Mouse (Mus musculus): ENCODE measurements around the gene 4930442H23Rik.
"Not testable (repeated sequence)": the region's sequence is repeated elsewhere in the genome, so short reads cannot be mapped to it uniquely, and the experiment has no call there.

4930442H23Rik gene

DNA sequence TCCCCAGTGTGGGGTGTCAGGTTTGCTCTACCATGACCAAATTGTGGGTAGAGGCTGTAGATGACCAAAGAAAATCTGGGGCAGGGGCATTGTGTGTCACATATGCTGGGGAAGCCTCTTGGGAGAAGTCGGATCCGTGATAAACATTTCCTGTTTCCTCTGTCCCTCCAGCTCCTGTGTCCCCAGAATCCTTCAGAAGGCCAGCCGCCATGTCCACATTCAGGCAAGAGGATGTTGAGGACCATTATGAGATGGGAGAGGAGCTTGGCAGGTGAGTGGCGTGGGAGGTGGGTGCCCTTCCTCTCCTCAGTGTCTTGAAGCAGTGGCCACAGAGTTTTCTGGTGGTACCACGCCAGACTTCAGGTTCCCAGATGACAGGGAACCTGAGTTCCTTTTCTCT, at the start of gene 4930442H23Rik:
4930442H23Rik (minus strand) TSS at position 45 of the 400 bp plus-strand sequence.
- no peak for DNase-seq

DNA sequence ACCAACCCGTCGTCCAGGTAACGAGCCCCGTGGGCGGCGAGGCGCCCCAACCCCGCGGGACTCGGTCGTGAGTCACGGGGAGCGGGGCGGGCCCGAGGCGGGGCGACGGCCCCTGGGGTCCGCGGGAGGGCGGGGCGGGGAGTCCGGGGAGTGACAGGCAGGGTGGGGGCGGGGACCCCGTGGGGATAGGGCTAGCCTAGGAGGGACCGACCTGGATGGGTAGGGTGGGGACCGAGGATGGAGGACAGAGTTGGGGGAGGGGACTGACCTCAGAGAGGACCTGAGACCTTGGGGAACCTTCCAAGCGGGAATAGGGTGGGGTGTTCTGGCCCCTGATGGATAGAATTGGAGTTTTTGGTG, 49.6 kb upstream of the 4930442H23Rik start:
- DNase-seq: no peak

DNA sequence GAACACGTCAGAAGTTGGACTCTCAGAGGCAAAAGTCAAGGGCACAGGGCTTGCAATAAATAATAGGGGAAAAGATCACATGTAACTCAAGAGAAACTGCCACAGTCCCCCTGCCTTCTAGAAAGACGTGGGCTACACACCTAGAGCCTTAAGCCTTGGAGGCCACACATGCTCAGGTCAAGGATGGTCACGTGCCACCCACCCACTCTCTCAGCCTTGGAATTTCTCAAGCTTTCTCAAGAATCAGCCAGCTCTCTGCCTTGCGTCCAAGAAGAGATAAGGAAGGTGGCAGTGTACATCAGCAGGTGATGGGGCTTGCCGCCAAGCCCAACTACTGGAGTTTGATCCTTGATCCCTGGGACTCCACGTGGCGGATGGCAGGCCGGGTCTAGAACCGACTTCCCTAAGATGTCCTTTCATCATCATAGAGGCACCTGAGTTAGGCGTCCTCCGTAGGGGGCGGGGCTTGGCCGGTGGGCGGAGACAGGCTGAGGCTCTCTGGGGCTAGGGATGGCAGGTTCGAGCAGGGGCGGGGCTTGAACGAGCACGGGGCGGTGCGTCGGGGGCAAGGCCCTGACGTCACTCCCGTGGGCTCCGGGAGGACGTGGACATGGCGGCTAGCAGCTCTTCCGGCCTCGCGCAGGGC, 49.1 kb upstream of the 4930442H23Rik start, which contains the start of gene Zfr2:
Zfr2 (plus strand) TSS at position 576 of the 646 bp plus-strand sequence.
- peak; percentile 94 for DNase-seq

DNA sequence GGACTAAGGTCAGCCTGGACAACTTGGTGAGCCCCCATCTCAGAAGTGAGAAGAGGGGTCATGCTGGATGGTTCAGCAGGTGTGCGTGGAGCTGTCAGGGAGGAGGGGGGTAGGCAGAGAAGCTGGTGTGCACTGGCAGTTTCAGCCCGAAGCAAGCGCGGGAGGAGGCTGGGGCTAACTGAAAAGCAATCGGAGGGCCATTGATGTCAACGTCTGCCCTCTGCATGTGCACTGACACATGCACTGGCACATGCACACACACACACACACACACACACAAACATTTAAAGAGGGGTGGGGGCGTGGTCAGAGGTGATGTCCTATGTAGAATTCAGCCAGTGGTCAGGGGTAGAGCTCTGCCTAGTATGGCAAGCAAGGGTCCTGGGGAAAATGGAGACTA, 47.8 kb upstream of the 4930442H23Rik start:
- no peak for DNase-seq

DNA sequence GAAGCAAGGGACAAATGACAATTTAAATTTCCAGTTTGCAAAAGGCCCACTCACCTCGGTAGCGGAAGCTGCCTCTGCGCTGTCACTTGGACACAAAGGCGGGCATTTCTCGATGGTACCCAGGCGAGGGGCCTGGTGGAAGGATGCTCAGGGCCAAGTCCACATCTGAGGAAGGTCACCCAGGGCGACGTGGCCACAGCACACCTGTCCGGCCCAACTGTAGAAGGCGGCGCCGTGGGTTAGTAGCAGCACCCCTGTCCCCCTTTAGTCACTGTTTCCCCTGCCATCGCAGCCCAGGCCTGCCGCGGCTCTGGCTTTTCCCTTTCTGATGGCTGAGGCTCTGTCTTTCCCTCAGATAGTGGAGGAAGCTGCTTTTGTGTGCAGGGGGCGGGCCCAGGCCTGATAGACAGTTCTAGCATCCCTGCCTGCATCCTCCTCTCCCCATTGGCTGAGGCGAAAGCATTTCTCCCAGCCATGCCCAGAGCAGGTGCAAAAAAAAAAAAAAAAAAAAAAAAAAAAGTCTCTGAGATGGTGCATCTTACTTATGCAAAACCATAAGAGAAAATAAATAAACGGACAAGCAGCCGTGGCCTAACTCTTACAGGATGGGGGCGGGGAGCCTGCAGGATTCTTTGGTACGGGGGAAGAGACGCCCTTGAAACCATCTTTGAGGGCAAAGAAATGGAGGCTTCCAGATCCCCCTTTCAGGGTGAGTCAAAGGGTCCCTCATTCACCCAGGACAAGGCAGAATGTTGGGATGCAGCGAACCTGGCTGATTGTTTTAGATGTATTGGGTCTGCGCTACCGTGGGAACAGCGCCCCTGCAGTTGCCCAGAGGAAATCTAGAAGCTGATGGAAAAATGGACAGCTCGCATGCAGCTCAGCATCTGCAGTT, 47.0 kb upstream of the 4930442H23Rik start, which contains the start of gene Atcay:
Atcay (minus strand) TSS at position 396 of the 895 bp plus-strand sequence.
- DNase-seq: peak; percentile 90

DNA sequence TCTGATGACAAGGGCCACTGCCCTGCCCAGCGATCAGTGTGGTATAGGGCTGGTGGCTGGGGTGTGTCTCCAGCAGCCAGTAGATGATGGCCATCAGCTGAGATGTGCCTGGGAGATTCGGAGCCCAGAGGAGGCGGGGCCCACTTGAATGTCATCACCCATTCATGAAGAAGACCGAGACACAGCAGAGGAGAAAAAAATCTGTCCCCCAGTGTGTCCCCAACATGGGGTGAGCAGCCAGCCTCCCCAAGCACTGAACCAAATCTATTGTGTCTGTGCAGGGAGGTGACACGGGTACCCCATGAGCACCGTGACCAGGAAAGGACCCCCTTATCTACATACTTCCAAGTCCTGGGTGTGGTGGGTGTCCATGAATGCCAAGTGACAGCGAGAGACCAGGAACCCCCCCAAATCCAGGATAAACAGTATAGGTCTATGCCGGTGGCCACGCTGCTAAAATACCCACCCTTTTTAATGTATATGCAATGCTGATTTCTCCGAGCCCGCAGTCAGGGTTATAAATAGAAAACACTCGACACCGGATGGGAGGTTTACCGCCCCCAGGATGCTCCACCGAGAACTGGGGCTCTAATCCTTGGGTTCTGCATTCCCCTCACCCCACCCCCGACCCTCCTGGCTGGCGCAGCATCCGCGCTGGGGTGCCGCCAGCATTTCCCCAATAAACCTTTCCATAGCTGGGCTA, 46.2 kb upstream of the 4930442H23Rik start:
- DNase-seq: no peak

DNA sequence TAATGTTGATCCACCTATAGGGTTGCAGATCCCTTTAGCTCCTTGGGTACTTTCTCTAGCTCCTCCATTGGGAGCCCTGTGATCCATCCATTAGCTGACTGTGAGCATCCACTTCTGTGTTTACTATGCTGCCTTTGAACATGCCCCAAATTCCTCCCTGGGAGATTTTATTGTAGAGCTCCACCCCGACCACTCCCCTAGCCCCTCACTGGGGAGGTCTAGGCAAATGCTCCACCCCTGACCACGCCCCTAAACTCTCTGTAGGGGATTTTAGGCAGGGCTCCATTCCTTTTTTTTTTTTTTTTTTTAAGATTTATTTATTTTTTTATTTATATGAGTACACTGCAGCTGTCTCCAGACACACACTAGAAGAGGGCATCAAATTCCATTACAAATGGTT, 40.1 kb upstream of the 4930442H23Rik start:
- DNase-seq: not testable (repeated sequence)

DNA sequence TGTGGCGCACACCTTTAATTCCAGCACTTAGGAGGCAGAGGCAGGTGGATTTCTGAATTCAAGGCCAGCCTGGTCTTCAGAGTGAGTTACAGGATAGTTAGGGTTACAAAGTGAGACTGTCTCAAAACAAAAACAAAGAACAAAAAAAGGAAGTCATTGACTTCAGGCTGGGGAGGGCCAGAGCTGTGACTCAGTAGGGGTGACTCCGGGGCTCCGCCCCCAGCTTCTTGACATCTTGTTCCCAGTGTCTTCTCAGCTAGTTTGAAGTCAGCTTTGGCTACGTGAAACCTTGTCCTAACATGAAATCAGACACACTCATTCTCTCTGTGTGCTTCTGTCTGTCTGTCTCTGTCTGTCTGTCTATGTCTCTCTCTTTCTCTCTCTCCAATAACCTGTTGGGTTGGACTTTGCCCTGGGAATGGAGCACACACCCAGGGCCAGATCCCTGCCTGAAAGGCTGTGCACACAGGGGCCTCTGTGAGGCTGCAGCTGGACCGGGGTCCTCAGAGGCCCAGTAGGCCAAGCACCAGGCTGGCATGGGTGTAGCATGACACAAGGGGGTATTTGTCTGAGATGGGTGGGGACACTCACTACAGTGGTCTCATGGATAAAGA, 37.9 kb upstream of the 4930442H23Rik start:
- no peak for DNase-seq

DNA sequence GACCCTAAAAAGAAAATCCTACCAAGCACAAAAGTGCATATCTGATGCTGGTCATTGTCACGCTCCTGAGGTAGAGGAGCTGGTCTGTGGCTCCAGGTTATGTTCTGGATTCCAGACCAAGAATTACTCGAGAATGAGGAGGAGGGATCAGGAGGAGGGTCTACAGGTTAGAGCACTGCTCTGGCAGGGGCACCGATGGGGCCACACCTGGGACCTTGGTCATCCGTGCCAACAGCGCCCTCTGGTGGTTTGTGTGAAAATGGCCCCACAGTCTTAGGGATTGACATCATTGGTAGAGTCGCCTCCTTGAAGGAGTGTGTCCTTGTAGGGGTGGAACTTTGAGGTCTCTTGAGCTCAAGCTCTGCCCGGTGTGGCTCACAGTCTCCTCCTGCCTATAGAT, 34.3 kb upstream of the 4930442H23Rik start:
- DNase-seq: no peak

DNA sequence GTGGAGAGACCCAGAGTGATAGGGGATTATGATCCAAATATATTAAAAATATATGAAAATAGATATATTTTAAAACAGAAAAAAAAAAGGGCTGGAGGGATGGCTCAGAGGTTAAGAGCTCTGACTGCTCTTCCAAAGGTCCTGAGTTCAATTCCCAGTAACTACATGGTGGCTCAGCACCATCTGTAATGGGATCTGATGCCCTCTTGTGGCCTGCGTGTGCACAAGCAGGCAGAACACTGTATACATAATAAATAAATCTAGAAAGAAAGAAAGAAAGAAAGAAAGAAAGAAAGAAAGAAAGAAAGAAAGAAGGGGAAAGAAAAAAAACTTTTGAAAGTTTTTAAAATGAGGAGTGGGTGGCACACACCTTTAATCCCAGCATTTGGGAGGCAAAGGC, 33.6 kb upstream of the 4930442H23Rik start:
- not testable (repeated sequence) for DNase-seq

DNA sequence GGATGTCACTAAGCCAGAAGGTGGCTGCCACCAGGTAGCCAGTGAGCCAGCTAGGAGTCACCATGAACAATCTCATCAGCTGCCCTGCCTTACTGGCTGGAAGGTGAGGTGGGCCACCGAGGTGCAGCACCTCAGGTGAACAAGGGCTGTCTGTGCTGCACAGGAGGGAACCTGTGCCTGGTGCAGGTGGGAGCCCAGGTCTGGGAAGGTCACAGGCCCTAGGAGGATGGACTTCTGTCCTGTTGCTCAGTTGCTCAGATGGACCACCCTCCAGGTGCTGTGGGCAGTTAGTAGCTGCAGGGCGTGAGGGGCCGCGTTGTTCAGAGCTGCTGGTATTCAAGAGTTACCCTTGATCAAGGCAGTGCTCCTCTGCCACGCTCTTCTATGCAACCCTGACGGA, 33.2 kb upstream of the 4930442H23Rik start:
- DNase-seq: no peak

DNA sequence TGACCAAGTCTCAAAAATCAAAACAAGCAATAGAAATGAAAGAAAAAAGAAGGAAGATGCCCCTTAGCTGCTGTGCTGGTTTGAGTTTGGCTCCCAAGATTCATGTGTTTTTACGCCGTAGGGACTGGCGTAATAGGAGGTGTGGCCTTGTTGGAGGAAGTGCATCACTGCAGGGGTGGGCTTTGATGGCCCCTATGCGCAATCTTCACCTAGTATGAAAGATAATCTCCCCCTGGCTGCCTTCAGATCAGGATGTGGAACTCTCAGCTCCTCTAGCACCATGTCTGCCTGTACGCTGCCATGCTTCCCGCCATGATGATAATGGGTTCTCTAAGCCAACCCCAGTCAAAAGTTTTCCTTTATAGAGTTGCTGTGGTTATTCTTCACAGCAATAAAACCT, 32.6 kb upstream of the 4930442H23Rik start:
- no peak for DNase-seq

DNA sequence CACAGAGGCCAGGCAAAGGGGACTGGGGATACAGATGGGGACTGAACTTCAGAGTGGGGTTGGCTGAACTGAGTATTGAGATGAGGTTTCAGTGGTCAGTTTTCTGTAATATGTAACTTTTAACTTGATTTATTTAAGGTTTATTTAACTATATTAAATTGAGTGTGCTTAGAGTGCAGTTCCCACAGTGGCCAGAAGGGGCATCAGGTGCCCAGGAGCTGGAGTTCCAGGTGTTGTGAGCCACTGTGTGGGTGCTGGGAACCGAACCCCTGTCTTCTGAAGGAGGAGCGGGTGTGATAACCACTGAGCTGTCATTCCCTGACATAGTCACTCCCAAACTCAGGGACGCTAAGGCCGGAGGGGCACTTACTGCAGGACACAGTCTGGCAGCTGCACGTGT, 26.5 kb upstream of the 4930442H23Rik start:
- DNase-seq: no peak

DNA sequence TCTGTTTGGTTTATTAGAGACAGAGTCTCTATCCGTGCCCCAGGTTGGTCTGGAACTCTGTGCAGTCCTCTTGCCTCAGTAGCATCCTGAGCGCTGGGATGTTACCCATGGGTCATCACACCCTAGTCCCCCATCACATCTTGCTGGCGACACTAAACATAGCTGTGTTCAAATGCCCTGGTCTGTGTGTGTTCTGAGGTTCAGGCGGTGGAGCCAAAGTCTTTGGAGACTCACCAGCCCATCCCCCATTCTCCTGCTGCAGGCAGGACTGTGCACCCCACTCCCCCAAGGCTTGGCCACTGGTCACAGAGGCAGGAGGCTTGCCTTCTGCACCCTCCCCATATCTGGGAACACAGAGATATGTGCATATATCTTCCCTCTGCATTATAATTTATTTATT, 20.5 kb upstream of the 4930442H23Rik start:
- no peak for DNase-seq

DNA sequence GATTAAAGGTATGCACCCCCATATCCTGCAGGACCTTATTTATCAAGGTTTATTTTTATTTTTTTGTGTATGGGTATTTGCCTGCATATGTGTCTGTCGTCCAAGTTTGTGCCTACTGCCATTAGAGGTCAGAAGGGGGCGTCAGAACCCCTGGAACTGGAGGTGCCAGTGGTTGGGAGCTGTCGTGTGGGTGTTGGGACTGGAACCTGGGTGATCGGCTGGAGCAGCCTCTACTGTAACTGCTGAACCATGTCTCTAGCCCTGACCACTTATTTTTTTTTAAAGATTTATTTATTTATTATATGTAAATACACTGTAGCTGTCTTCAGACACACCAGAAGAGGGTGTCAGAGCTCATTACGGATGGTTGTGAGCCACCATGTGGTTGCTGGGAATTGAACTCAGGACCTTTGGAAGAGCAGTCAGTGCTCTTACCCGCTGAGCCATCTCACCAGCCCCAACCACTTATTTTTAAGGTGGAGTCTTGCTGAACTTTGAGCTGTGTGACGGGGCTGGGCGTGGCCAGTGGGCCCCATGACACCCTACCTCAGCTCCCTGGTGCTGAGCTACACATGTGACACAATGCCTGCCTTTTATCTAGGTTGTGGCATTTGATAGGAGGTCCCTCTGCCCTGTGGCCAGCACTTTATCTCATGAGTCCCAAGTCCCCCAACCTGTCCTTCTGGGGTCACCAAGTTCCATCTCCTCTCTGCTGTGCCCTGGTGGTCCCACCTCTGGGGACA, 19.5 kb upstream of the 4930442H23Rik start:
- no peak for DNase-seq

DNA sequence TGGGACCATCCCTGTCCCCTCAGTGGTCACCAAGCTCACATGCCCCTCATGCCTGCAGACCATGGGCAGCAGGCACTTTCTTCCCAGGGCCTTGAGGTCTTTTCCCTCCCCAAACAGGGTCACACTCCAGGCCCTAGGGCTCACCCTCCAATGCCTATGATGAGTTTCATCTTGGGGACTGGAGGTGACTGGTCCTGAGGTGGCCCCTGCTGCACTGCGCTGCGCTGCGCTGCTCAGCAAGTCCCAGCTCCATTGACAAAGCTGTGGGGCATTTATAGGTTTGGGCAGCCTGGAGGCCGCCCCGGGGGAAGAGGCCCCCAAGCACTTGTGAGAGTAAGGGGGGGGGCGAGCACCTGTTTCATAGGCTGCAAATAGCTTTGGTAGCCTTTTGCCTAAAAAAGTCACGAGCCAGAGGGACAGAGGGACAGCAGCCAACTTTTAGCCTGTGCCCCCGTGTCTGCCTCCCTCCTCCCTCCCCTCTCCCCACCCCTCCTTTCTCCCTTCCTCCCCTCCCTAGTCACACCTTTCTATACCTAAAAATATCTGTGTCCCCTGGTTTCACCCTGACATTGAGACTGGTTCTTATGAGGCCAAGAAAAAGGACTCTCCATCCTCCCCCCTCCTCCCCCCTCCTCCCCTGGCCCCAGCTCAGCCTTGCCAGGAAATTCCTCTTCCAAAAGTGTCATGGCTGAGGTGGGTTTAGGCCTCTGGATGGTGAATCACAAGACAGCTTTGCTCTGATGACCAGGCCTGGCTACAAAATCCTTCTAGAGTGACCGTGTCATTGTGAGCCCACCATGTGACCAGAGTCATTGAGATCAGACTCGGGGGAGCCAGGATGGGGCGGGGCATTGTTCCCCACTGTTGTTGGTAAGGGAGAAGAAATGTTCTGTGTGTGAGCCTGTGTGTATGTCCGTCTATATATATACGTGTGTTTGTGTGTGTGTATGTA, 18.4 kb upstream of the 4930442H23Rik start, which contains the start of gene Nmrk2:
Nmrk2 (minus strand) TSS at position 245 of the 952 bp plus-strand sequence.
- DNase-seq: no peak

DNA sequence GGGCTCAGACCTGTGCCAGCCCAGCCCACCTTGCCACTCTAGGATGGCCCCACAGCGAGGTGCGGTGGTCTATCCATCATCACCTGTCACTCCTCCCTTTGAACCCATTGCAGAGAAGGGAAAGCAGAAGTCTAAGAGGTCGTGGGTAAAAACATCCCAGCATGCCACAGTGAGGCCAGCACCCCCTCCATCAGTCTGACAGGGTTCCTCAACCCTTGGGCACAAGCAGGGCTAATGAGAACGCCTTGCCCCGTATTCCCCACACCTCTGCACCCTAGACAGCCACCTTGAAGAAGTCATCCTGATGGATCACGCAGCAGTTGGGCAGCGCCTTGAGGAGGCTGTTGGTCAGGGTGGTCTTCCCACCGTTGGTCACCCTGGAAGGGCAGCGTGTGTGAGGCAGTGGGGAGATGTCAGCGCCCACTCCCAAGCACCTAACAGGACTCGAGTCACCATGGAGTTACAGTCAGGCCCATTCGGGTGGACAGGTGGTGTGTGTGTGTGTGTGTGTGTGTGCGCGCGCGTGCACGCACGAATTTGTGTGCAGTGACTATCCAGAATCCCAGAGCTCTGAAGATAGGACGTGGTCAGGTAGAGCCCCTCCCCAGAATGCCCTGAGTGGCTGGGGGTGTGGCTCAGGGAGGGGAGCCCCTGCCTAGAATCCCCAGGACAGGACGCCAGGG, 17.1 kb upstream of the 4930442H23Rik start:
- no peak for DNase-seq

DNA sequence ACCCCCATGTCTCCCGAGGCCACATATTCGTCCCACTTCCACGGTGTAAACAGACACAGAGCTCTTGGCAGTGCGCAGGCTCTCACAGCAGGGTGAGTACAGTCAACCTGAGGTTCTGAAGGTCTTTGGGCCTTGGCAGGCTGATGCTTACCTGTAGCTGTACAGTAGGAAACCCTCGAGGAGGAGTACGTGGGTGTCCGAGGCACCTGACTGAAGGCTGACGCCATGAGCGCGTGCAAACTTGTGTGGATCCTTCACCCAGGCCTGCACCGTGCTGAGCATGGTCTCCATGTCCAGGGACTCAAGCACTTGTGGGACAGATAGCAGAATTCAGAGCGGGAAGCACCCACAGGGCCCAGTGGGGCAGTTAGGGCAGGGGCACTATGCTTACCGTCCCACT, 16.5 kb upstream of the 4930442H23Rik start:
- DNase-seq: no peak

DNA sequence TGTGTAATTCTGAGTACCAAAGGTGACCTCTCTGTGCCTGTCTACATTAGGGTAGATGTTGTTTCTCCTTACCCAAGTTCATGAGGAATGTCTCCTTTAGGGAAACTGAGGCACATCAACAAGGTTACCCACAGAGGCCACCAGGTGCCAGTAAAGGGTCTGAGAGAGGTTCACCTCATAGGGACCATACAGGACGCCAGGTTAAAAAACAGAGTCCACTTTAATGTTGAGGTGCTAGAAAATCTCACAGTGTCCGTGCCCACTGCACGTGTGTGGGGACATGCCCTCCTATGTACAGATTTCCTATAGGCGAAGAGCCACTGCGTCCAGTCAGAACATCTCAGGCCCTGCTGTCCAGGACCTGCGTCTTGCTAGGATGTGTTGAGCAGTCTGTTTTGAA, 15.3 kb upstream of the 4930442H23Rik start:
- DNase-seq: no peak

DNA sequence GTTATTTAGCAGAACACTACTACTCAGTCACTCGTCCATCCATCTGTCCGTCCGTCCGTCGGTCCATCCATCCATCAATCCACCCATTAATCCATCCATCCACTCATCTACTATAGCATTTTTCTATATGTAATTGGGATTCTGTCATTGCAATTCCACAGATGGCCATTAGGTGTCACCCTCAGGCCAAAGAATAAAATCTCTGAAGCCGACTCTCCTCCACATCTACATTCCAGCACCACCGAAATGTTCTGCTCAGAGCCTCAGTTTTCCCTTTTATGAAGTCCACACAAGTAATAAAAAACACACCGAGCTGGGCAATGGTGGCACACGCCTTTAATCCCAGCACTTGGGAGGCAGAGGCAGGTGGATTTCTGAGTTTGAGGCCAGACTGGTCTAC, 14.6 kb upstream of the 4930442H23Rik start:
- DNase-seq: no peak
